Mouse (Mus musculus) adrenal gland, adult 18-20 months (tissue): ENCODE results near the gene Zfp830. TPM values are rescaled to one million over a fixed set of nuclear protein-coding genes. Genes with fewer than 3 reads are reported as not detected.

Experiments used
- total RNA-seq, 2 experiments: library from RNA; stranded (reverse); gene quantifications; 1 replicate in 1 of 2; 2 replicates in 1 of 2; pipeline ENCODE4 v1.2.3; 2021

Zfp830 gene
- total RNA-seq, 2 experiments from 2014 or later = 18.8 to 21.1 TPM

Other genes with a start within 250 kb of the Zfp830 start
- under 1 TPM; 0.54 to 0.70 TPM for gene Cct6b, start within 50 bp of the Zfp830 start, total RNA-seq
- 10 to 100 TPM; 18.2 to 21.5 TPM for gene Lig3, start 16.8 kb downstream of the Zfp830 start, total RNA-seq
- gene Rffl, start 106.9 kb downstream of the Zfp830 start, total RNA-seq = 1 to 10 TPM; 5.8 to 7.5 TPM
- 10 to 100 TPM; 10.3 to 11.8 TPM for gene Rad51d, start 126.3 kb downstream of the Zfp830 start, total RNA-seq
- under 1 TPM in 1 of 2 experiments, not detected in 1; 0.13 TPM for gene Fndc8, start 127.8 kb downstream of the Zfp830 start, total RNA-seq
- gene Nle1, start 144.1 kb downstream of the Zfp830 start, total RNA-seq = 10 to 100 TPM; 17.3 to 22.6 TPM
- gene Unc45b, start 146.2 kb downstream of the Zfp830 start, total RNA-seq = 10 to 100 TPM in 1 of 2 experiments, 1 to 10 TPM in 1; 6.5 to 10.7 TPM
- 10 to 100 TPM; 30.3 to 40.0 TPM for gene Slfn5, start 187.0 kb downstream of the Zfp830 start, total RNA-seq
- gene Slfn9, start 227.5 kb downstream of the Zfp830 start, total RNA-seq = 1 to 10 TPM; 2.8 to 5.2 TPM